Mouse (Mus musculus) liver, embryonic 13.5 days (tissue): ENCODE data around the gene Sorcs2. TPM values are rescaled to one million over a fixed set of nuclear protein-coding genes. Genes with fewer than 3 reads are reported as not detected.

Source experiments
- ATAC-seq: fragments of 200-750 bp; cut with Nextera tagmentation; 2 replicates; pipeline ENCODE4 v1.8.0; 2017; ENCODE audit warnings: low read depth, mild to moderate bottlenecking, moderate number of reproducible peaks, moderate library complexity
- DNase-seq: peaks from one replicate; pipeline ENCODE4 v3.0.0; 2022
- H3K27ac ChIP-seq: fragments of 300-500 bp; sonication (generic); 2 replicates; pipeline ENCODE4 v1.5.1; 2015; ENCODE audit warnings: moderate library complexity, mild to moderate bottlenecking, inconsistent platforms
- H3K27me3 ChIP-seq: fragments of 300-500 bp; sonication (generic); 2 replicates; pipeline ENCODE4 v1.6.1; 2015; ENCODE audit warnings: mild to moderate bottlenecking, inconsistent platforms
- H3K36me3 ChIP-seq: fragments of 300-500 bp; sonication (generic); 2 replicates; pipeline ENCODE4 v1.6.1; 2015; ENCODE audit warnings: mild to moderate bottlenecking, inconsistent platforms
- H3K4me1 ChIP-seq: fragments of 300-500 bp; sonication (generic); replicated peaks from 2 replicates; pipeline ENCODE4 v1.6.1; 2015; ENCODE audit warnings: inconsistent platforms
- H3K4me2 ChIP-seq: fragments of 300-500 bp; sonication (generic); 2 replicates; pipeline ENCODE4 v1.6.1; 2015; ENCODE audit warnings: inconsistent platforms, mild to moderate bottlenecking, moderate library complexity
- H3K4me3 ChIP-seq: fragments of 300-500 bp; sonication (generic); replicated peaks from 2 replicates; pipeline ENCODE4 v1.5.1; 2015; ENCODE audit warnings: mild to moderate bottlenecking, inconsistent platforms
- H3K9ac ChIP-seq: fragments of 300-500 bp; sonication (generic); 2 replicates; pipeline ENCODE4 v1.6.1; 2015; ENCODE audit warnings: mild to moderate bottlenecking, inconsistent platforms
- H3K9me3 ChIP-seq: fragments of 300-500 bp; sonication (generic); replicated peaks from 2 replicates; pipeline ENCODE4 v1.6.1; 2016; ENCODE audit warnings: inconsistent platforms
- WGBS: fragments of 180-500 bp; shearing (Covaris S2); methylation state at CpG from one replicate; pipeline ENCODE4 v1.1.7; 2015; ENCODE audit not compliant: insufficient replicate concordance; 5-methylcytosine and 5-hydroxymethylcytosine counted together
- polyA plus RNA-seq: library from polyadenylated mRNA; unstranded; fragments of >200 nt; fragmentation: Nextera tagmentation; extraction: Ambion mirVana; gene quantifications from 2 replicates; pipeline ENCODE4 v1.2.1, GENCODE M21; 2015

Gene Sorcs2
- polyA plus RNA-seq, 1 experiment from 2014 or later, result 0.47 TPM

GRCm38 (mm10) chr5:36220105-36220504 is 177.8 kb downstream of the Sorcs2 start:
- H3K9me3 ChIP-seq, result no peaks in the 10 kb centered on the region
- H3K4me2 ChIP-seq, result no peak overlapping the region
- H3K27me3 ChIP-seq, result no peaks in the 10 kb centered on the region
- no peak for DNase-seq
- no peak overlapping the region for H3K4me3 ChIP-seq
- ATAC-seq, result no peak
- H3K9ac ChIP-seq, result no peak overlapping the region
- no peak overlapping the region for H3K27ac ChIP-seq
- WGBS, result 67% methylated on average over 4 of the region's 4 CpGs
- no peaks in the 10 kb centered on the region for H3K36me3 ChIP-seq
- H3K4me1 ChIP-seq, result no peaks in the 10 kb centered on the region

GRCm38 (mm10) chr5:36213310-36213709 is 184.6 kb downstream of the Sorcs2 start:
- 66% methylated on average over 10 of the region's 10 CpGs for WGBS
- H3K9ac ChIP-seq, result no peak overlapping the region
- no peaks in the 10 kb centered on the region for H3K27me3 ChIP-seq
- no peaks in the 10 kb centered on the region for H3K36me3 ChIP-seq
- H3K9me3 ChIP-seq, result no peaks in the 10 kb centered on the region
- H3K4me3 ChIP-seq, result no peak overlapping the region
- no peaks in the 10 kb centered on the region for H3K4me1 ChIP-seq
- H3K27ac ChIP-seq, result no peak overlapping the region
- DNase-seq (no peak), ATAC-seq (no peak)
- no peak overlapping the region for H3K4me2 ChIP-seq

DNA sequence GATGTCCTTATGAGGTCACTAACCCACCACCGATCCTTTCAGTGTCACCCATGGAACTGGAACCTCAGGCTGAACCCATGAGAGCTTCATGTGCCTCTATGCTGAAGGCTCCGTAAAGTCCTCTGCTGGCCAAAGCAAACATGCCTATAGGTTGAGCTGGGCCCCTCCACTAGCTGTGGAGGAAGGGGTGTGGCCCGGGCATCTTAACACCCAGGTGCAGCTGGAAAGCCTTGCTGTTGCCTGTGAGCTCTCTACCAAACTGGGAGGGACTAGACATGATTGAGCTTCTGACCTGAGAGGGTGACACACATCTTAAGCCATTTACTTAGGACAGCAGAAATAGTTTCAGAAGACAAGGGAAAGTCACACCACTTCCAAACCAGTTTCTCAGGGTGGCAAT is 189.1 kb downstream of the Sorcs2 start:
- no peak for ATAC-seq
- WGBS, result 66% methylated on average over 3 of the region's 3 CpGs

GRCm38 (mm10) chr5:36205397-36205796 is 192.5 kb downstream of the Sorcs2 start:
- no peak for DNase-seq
- H3K4me2 ChIP-seq, result no peak overlapping the region
- no peak overlapping the region for H3K9ac ChIP-seq
- no peak overlapping the region for H3K4me3 ChIP-seq
- ATAC-seq, result no peak
- WGBS, result 62% methylated on average over 11 of the region's 11 CpGs
- no peaks in the 10 kb centered on the region for H3K27me3 ChIP-seq
- H3K36me3 ChIP-seq, result no peaks in the 10 kb centered on the region
- no peaks in the 10 kb centered on the region for H3K4me1 ChIP-seq
- no peaks in the 10 kb centered on the region for H3K9me3 ChIP-seq
- H3K27ac ChIP-seq, result no peak overlapping the region

More for the DNA sequence above, 189.1 kb downstream of the Sorcs2 start:
- no peak for DNase-seq
- H3K9me3 ChIP-seq, result no peaks in the 10 kb centered on the region
- H3K27me3 ChIP-seq, result no peaks in the 10 kb centered on the region
- no peaks in the 10 kb centered on the region for H3K36me3 ChIP-seq
- H3K4me3 ChIP-seq, result no peak overlapping the region
- no peaks in the 10 kb centered on the region for H3K4me1 ChIP-seq
- no peak overlapping the region for H3K4me2 ChIP-seq
- H3K9ac ChIP-seq, result no peak overlapping the region
- H3K27ac ChIP-seq, result no peak overlapping the region

GRCm38 (mm10) chr5:36203916-36204315 is 194.0 kb downstream of the Sorcs2 start, which contains the start of gene Psapl1:
Psapl1 (plus strand) TSS chr5:36204021.
- Histone ChIP-seq H3K27ac (no peak within 1 kb of the TSS), H3K4me2 (no peak within 1 kb of the TSS), H3K27me3 (no peaks in the 10 kb centered on the region), H3K36me3 (no peaks in the 10 kb centered on the region), H3K9ac (no peak within 1 kb of the TSS), H3K4me3 (no peak within 1 kb of the TSS), H3K9me3 (no peaks in the 10 kb centered on the region), H3K4me1 (no peaks in the 10 kb centered on the region)
- 73% methylated on average over 10 of the region's 10 CpGs for WGBS
- DNase-seq (no peak), ATAC-seq (no peak)

DNA sequence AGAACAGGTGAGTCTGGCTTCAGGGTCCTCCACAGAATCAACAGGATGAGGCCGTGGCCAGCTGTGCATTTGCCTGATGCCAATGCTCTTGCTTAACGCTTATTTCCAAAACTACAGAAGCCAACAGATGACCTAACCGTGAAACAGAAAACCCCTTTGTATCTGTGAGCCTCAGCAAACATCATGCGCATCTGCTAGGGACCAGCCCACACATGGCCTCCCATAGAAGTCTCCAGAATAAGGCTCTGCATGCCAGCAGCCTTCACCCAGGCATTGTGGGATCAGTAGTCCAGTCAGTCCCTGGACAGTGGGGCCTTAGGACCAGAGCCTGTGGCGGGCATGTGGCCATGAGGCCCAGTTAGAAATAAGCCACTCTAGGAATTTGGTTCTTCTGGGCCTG is 194.5 kb downstream of the Sorcs2 start:
- 65% methylated on average over 5 of the region's 5 CpGs for WGBS
- DNase-seq, result no peak
- Histone ChIP-seq H3K4me1 (no peaks in the 10 kb centered on the region), H3K4me2 (no peak overlapping the region), H3K27ac (no peak overlapping the region), H3K27me3 (no peaks in the 10 kb centered on the region), H3K9ac (no peak overlapping the region), H3K4me3 (no peak overlapping the region), H3K9me3 (no peaks in the 10 kb centered on the region), H3K36me3 (no peaks in the 10 kb centered on the region)
- ATAC-seq, result no peak

- Histone ChIP-seq H3K27me3 (no peaks in the 10 kb centered on the region), H3K9ac (no peak overlapping the region), H3K4me1 (no peaks in the 10 kb centered on the region), H3K27ac (no peak overlapping the region), H3K36me3 (no peaks in the 10 kb centered on the region), H3K9me3 (no peaks in the 10 kb centered on the region), H3K4me2 (no peak overlapping the region), H3K4me3 (no peak overlapping the region)
- DNase-seq (no peak), ATAC-seq (no peak)
- 60% methylated on average over 5 of the region's 5 CpGs for WGBS
Measured at GRCm38 (mm10) chr5:36202781-36203180, 195.2 kb downstream of the Sorcs2 start.

DNA sequence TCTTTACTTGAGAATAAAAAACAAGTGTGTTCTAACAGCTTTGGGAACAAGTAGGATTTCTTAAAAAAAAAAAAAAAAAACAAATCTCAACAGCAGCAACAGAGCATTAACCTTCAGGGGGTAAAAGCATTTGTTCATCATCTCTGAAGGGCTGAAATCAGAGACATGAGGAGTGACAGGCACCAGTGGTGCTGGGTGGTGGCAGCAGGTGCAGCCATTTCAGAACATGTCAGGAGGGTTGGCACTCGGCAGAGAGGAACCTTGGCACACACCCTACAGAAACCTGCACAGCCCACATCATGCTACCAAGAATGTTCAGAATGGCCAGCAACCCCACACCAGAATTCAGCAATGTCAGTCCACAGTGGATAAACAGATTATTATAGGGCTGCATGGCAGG is 198.4 kb downstream of the Sorcs2 start:
- no peak overlapping the region for H3K4me3 ChIP-seq
- DNase-seq (no peak), ATAC-seq (no peak)
- no peaks in the 10 kb centered on the region for H3K4me1 ChIP-seq
- no peak overlapping the region for H3K27ac ChIP-seq
- no peaks in the 10 kb centered on the region for H3K36me3 ChIP-seq
- no peaks in the 10 kb centered on the region for H3K9me3 ChIP-seq
- no peak overlapping the region for H3K9ac ChIP-seq
- no peaks in the 10 kb centered on the region for H3K27me3 ChIP-seq
- H3K4me2 ChIP-seq, result no peak overlapping the region
- 42% methylated on average over 1 of the region's 1 CpGs for WGBS

- ATAC-seq, result no peak
- WGBS, result 47% methylated on average over 4 of the region's 4 CpGs
- no peaks in the 10 kb centered on the region for H3K27me3 ChIP-seq
- no peaks in the 10 kb centered on the region for H3K36me3 ChIP-seq
- H3K4me3 ChIP-seq, result no peak overlapping the region
- no peaks in the 10 kb centered on the region for H3K9me3 ChIP-seq
- no peaks in the 10 kb centered on the region for H3K4me1 ChIP-seq
- no peak for DNase-seq
- H3K27ac ChIP-seq, result no peak overlapping the region
- no peak overlapping the region for H3K4me2 ChIP-seq
- H3K9ac ChIP-seq, result no peak overlapping the region
Measured at GRCm38 (mm10) chr5:36195436-36195835, 202.5 kb downstream of the Sorcs2 start.

GRCm38 (mm10) chr5:36194631-36195030 is 203.3 kb downstream of the Sorcs2 start:
- no peak overlapping the region for H3K4me3 ChIP-seq
- H3K9ac ChIP-seq, result no peak overlapping the region
- no peaks in the 10 kb centered on the region for H3K36me3 ChIP-seq
- no peak for ATAC-seq
- no peaks in the 10 kb centered on the region for H3K4me1 ChIP-seq
- no peak overlapping the region for H3K4me2 ChIP-seq
- WGBS, result 30% methylated on average over 4 of the region's 4 CpGs
- H3K27ac ChIP-seq, result no peak overlapping the region
- DNase-seq, result no peak
- H3K27me3 ChIP-seq, result no peaks in the 10 kb centered on the region
- H3K9me3 ChIP-seq, result no peaks in the 10 kb centered on the region

- no peaks in the 10 kb centered on the region for H3K27me3 ChIP-seq
- no peak overlapping the region for H3K4me3 ChIP-seq
- ATAC-seq (no peak), DNase-seq (no peak)
- WGBS, result 45% methylated on average over 2 of the region's 2 CpGs
- H3K4me1 ChIP-seq, result no peaks in the 10 kb centered on the region
- no peaks in the 10 kb centered on the region for H3K9me3 ChIP-seq
- no peak overlapping the region for H3K4me2 ChIP-seq
- H3K9ac ChIP-seq, result no peak overlapping the region
- no peak overlapping the region for H3K27ac ChIP-seq
- no peaks in the 10 kb centered on the region for H3K36me3 ChIP-seq
Measured at GRCm38 (mm10) chr5:36192677-36193076, 205.3 kb downstream of the Sorcs2 start.

DNA sequence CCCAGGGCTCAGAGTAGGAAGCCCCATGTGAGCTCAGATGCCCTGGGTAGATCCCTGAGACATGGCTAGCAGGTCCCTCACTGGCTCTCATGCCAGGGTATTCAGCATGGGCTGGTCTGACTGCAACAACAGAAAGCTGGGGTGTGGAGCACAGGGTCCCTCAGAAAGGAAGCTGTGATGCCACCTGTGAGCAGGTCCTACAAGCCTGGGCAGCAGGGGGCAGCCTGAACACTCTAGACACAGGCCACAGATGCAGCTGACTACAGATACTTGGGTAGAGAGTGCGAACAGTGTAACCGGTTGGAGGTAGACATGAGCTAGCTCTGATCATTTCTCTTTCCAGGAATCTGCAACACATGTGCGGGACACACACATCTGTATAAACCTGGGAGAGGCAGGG is 206.1 kb downstream of the Sorcs2 start:
- Histone ChIP-seq H3K36me3 (no peaks in the 10 kb centered on the region), H3K4me3 (no peak overlapping the region), H3K4me2 (no peak overlapping the region), H3K27ac (no peak overlapping the region), H3K9ac (no peak overlapping the region), H3K27me3 (no peaks in the 10 kb centered on the region), H3K4me1 (no peaks in the 10 kb centered on the region), H3K9me3 (no peaks in the 10 kb centered on the region)
- ATAC-seq, result no peak
- 71% methylated on average over 3 of the region's 3 CpGs for WGBS
- DNase-seq, result no peak
